Mouse (Mus musculus) CH12.LX (cell line): ENCODE results near the gene Mrpl18. TPM values are rescaled to one million over a fixed set of nuclear protein-coding genes. Genes with fewer than 3 reads are reported as not detected.
A peak's percentile ranks its signal among the peaks of the same experiment; 100 is the strongest.

Experiments
- DNase-seq: peaks from one replicate; pipeline ENCODE4 v3.0.0-alpha.2; 2013; ENCODE audit errors: extremely low read depth
- H3K27ac ChIP-seq: 2 replicates; pipeline ENCODE4 v1.5.1; 2012; ENCODE audit warnings: low read depth, mild to moderate bottlenecking, control low read depth, moderate library complexity; ENCODE audit not compliant: insufficient read depth
- H3K27me3 ChIP-seq: replicated peaks from 2 replicates; pipeline ENCODE3; 2012; ENCODE audit warnings: inconsistent platforms
- H3K36me3 ChIP-seq, 2 experiments: replicated peaks in 1 of 2; 2 replicates each; pipeline versions ENCODE3 to v1.6.1; 2012; ENCODE audit warnings: inconsistent platforms in 1 of 2, low read length in 1 of 2, mild to moderate bottlenecking in 1 of 2, mixed read lengths in 1 of 2, moderate library complexity in 1 of 2; ENCODE audit not compliant: control insufficient read depth in 1 of 2, insufficient read depth in 1 of 2
- H3K4me1 ChIP-seq, 2 experiments: 2 replicates each; pipeline ENCODE4 v1.6.1; 2012; ENCODE audit warnings: inconsistent platforms in 1 of 2, moderate library complexity in 1 of 2; ENCODE audit not compliant: insufficient read depth in 2 of 2, control insufficient read depth in 1 of 2
- H3K4me2 ChIP-seq: 2 replicates; pipeline ENCODE4 v1.6.1; 2012; ENCODE audit warnings: low read depth, mild to moderate bottlenecking, control low read depth; ENCODE audit not compliant: poor library complexity, insufficient read depth, severe bottlenecking
- H3K4me3 ChIP-seq, 3 experiments: fragments of 150-350 bp in 1 of 3; sonication (generic) in 1 of 3; replicated peaks in 1 of 3; 2 replicates each; pipeline versions ENCODE3 to v1.5.1; 2011 to 2012; ENCODE audit warnings: low read depth in 2 of 3, low read length in 2 of 3, mild to moderate bottlenecking in 2 of 3, moderate library complexity in 2 of 3, control low read depth in 1 of 3, improper control_type of control experiment in 1 of 3, inconsistent platforms in 1 of 3, mixed read lengths in 1 of 3; ENCODE audit not compliant: poor library complexity in 1 of 3
- H3K79me2 ChIP-seq: replicated peaks from 2 replicates; pipeline ENCODE4 v1.6.1; 2012; ENCODE audit warnings: mild to moderate bottlenecking, moderate library complexity; ENCODE audit not compliant: control insufficient read depth, poor library complexity, insufficient read depth, severe bottlenecking; ENCODE audit errors: extremely low read depth
- H3K9ac ChIP-seq: 2 replicates; pipeline ENCODE4 v1.6.1; 2012; ENCODE audit warnings: low read depth, mild to moderate bottlenecking, control low read depth, moderate library complexity; ENCODE audit not compliant: insufficient read depth
- H3K9me3 ChIP-seq: replicated peaks from 2 replicates; pipeline ENCODE3; 2012; ENCODE audit warnings: low read length, inconsistent platforms, mixed read lengths
- BHLHE40 ChIP-seq: IDR thresholded peaks from 2 replicates; pipeline ENCODE4 v1.6.1; 2011; ENCODE audit warnings: mild to moderate bottlenecking, low read depth, low read length, improper control_type of control experiment
- CHD1 ChIP-seq: IDR thresholded peaks from 2 replicates; pipeline ENCODE4 v1.6.1; 2012; ENCODE audit warnings: low read depth, low read length, improper control_type of control experiment, inconsistent platforms
- CHD2 ChIP-seq: IDR thresholded peaks from 2 replicates; pipeline ENCODE4 v1.6.1; 2011; ENCODE audit warnings: low read length, improper control_type of control experiment
- E2F4 ChIP-seq: IDR thresholded peaks from 2 replicates; pipeline ENCODE4 v1.6.1; 2011; ENCODE audit warnings: low read depth, low read length, improper control_type of control experiment; ENCODE audit not compliant: insufficient replicate concordance
- ELF1 ChIP-seq: IDR thresholded peaks from 2 replicates; pipeline ENCODE4 v1.6.1; 2014; ENCODE audit warnings: low read depth, mild to moderate bottlenecking, inconsistent platforms, low read length, improper control_type of control experiment
- EP300 ChIP-seq: IDR thresholded peaks from 2 replicates; pipeline ENCODE4 v1.6.1; 2011; ENCODE audit warnings: low read length, improper control_type of control experiment
- ETS1 ChIP-seq: conservative IDR thresholded peaks from 2 replicates; pipeline ENCODE4 v1.6.1; 2012; ENCODE audit warnings: low read depth, mild to moderate bottlenecking, inconsistent platforms, low read length, improper control_type of control experiment, moderate library complexity
- HCFC1 ChIP-seq: IDR thresholded peaks from 2 replicates; pipeline ENCODE4 v1.6.1; 2012; ENCODE audit warnings: low read depth, mild to moderate bottlenecking, inconsistent platforms, low read length, improper control_type of control experiment
- IRF4 ChIP-seq: IDR thresholded peaks from 2 replicates; pipeline ENCODE4 v1.6.1; 2014; ENCODE audit warnings: low read depth, mild to moderate bottlenecking, inconsistent platforms, low read length, improper control_type of control experiment
- JUN ChIP-seq: IDR thresholded peaks from 2 replicates; pipeline ENCODE4 v1.6.1; 2011; ENCODE audit warnings: low read depth, mild to moderate bottlenecking, low read length, improper control_type of control experiment, moderate library complexity; ENCODE audit not compliant: insufficient read depth
- JUND ChIP-seq: conservative IDR thresholded peaks from 2 replicates; pipeline ENCODE4 v1.6.1; 2011; ENCODE audit warnings: low read depth, low read length, improper control_type of control experiment
- KAT2A ChIP-seq: IDR thresholded peaks from 2 replicates; pipeline ENCODE4 v1.6.1; 2012; ENCODE audit warnings: low read length, improper control_type of control experiment, inconsistent platforms; ENCODE audit not compliant: insufficient replicate concordance
- MAX ChIP-seq: IDR thresholded peaks from 2 replicates; pipeline ENCODE4 v1.6.1; 2011; ENCODE audit warnings: low read length, improper control_type of control experiment
- MAZ ChIP-seq: IDR thresholded peaks from 2 replicates; pipeline ENCODE4 v1.6.1; 2012; ENCODE audit warnings: low read depth, mild to moderate bottlenecking, inconsistent platforms, low read length, improper control_type of control experiment, moderate library complexity
- MEF2A ChIP-seq: IDR thresholded peaks from 2 replicates; pipeline ENCODE4 v1.6.1; 2014; ENCODE audit warnings: low read depth, mild to moderate bottlenecking, inconsistent platforms, low read length, improper control_type of control experiment, borderline replicate concordance
- MXI1 ChIP-seq: IDR thresholded peaks from 2 replicates; pipeline ENCODE4 v1.6.1; 2011; ENCODE audit warnings: mild to moderate bottlenecking, low read depth, low read length, improper control_type of control experiment
- MYC ChIP-seq: IDR thresholded peaks from 2 replicates; pipeline ENCODE4 v1.6.1; 2011; ENCODE audit warnings: low read depth, mild to moderate bottlenecking, improper control_type of control experiment, low read length
- NELFE ChIP-seq: IDR thresholded peaks from 2 replicates; pipeline ENCODE4 v1.6.1; 2011; ENCODE audit warnings: low read depth, low read length, improper control_type of control experiment
- PAX5 ChIP-seq: IDR thresholded peaks from 2 replicates; pipeline ENCODE4 v1.6.1; 2012; ENCODE audit warnings: low read length, inconsistent platforms, mixed read lengths
- POLR2A ChIP-seq: IDR thresholded peaks from 2 replicates; pipeline ENCODE4 v1.6.1; 2011; ENCODE audit warnings: low read depth, mild to moderate bottlenecking, improper control_type of control experiment, low read length
- POLR2AphosphoS2 ChIP-seq: IDR thresholded peaks from 2 replicates; pipeline ENCODE4 v1.6.1; 2011; ENCODE audit warnings: low read depth, low read length, improper control_type of control experiment
- RAD21 ChIP-seq: IDR thresholded peaks from 2 replicates; pipeline ENCODE4 v1.6.1; 2011; ENCODE audit warnings: low read depth, mild to moderate bottlenecking, low read length, improper control_type of control experiment, moderate library complexity
- SIN3A ChIP-seq: IDR thresholded peaks from 2 replicates; pipeline ENCODE4 v1.6.1; 2012; ENCODE audit warnings: low read length, improper control_type of control experiment, inconsistent platforms
- TBP ChIP-seq: conservative IDR thresholded peaks from 2 replicates; pipeline ENCODE4 v1.6.1; 2011; ENCODE audit warnings: low read depth, low read length, improper control_type of control experiment
- TCF12 ChIP-seq: IDR thresholded peaks from 2 replicates; pipeline ENCODE4 v1.6.1; 2014; ENCODE audit warnings: low read depth, mild to moderate bottlenecking, inconsistent platforms, low read length, improper control_type of control experiment
- USF1 ChIP-seq: IDR thresholded peaks from 2 replicates; pipeline ENCODE4 v1.6.1; 2014; ENCODE audit warnings: low read depth, mild to moderate bottlenecking, inconsistent platforms, low read length, improper control_type of control experiment
- USF2 ChIP-seq: conservative IDR thresholded peaks from 2 replicates; pipeline ENCODE4 v1.6.1; 2011; ENCODE audit warnings: low read depth, low read length, improper control_type of control experiment
- ZC3H11A ChIP-seq: IDR thresholded peaks from 2 replicates; pipeline ENCODE4 v1.6.1; 2012; ENCODE audit warnings: low read depth, mild to moderate bottlenecking, inconsistent platforms, low read length, improper control_type of control experiment
- ZKSCAN1 ChIP-seq: IDR thresholded peaks from 2 replicates; pipeline ENCODE4 v1.6.1; 2012; ENCODE audit warnings: low read depth, inconsistent platforms, low read length, improper control_type of control experiment, borderline replicate concordance
- ZMIZ1 ChIP-seq: IDR thresholded peaks from 2 replicates; pipeline ENCODE4 v1.6.1; 2012; ENCODE audit warnings: low read depth, mild to moderate bottlenecking, inconsistent platforms, low read length, improper control_type of control experiment
- dilution Hi-C: fragments of 300-500 bp; cut with MboI; formaldehyde crosslinking; loops from 2 replicates; pipeline ENCODE4 v1.14.3; 2020; ENCODE audit warnings: low sequenced_read_pairs; ENCODE audit not compliant: extremely low pct_unique_long_range_greater_than_20kb, extremely low pct_ligation_motif_present
- in situ Hi-C: fragments of 300-500 bp; cut with MboI; formaldehyde crosslinking; loops from 3 replicates; pipeline ENCODE4 v1.14.3; 2019; ENCODE audit warnings: low sequenced_read_pairs, low pct_ligation_motif_present, low pct_unique_long_range_greater_than_20kb, mixed read lengths
- polyA plus RNA-seq: library from polyadenylated mRNA; unstranded; fragments of >175 nt; gene quantifications from 2 replicates; pipeline ENCODE4 v1.2.1, GENCODE M21; 2012; ENCODE audit warnings: low read depth; ENCODE audit not compliant: insufficient read length
- total RNA-seq, 2 experiments: library from RNA; depleted of rRNA; stranded (reverse); fragments of 300-350 nt in 1 of 2; fragments of >200 nt in 1 of 2; gene quantifications; 2 replicates each; pipeline ENCODE4 v1.2.3; 2012 to 2014

Mrpl18 gene
- total and polyA plus RNA-seq, 3 experiments: 132 to 197 (median 150) TPM

- Histone ChIP-seq H3K9me3 (no peaks in the 10 kb centered on the region), H3K4me2 (no peak overlapping the region), H3K27ac (no peak overlapping the region), H3K9ac (no peak overlapping the region), H3K79me2 (no peaks in the 10 kb centered on the region; the same call in 1 of the 2 replicates), H3K36me3 (peaks cover 14 to 35% of the 10 kb centered on the region in 2 experiments), H3K4me1 (peaks cover 5 to 13% of the 10 kb centered on the region in 2 experiments; a peak in 3 of 4 replicates), H3K4me3 (no peak overlapping the region), H3K27me3 (no peaks in the 10 kb centered on the region)
- TF ChIP-seq E2F4: no peak
- no peak for TF ChIP-seq POLR2A
- TF ChIP-seq EP300: no peak
- TF ChIP-seq MEF2A: no peak
- no peak for TF ChIP-seq ZMIZ1
- TF ChIP-seq HCFC1: no peak
- TF ChIP-seq MYC: no peak
- TF ChIP-seq ZC3H11A: no peak
- no peak for TF ChIP-seq JUND
- TF ChIP-seq CHD1: no peak
- TF ChIP-seq SIN3A: no peak
- no peak for TF ChIP-seq BHLHE40
- no peak for TF ChIP-seq NELFE
- no peak for TF ChIP-seq ZKSCAN1
- TF ChIP-seq KAT2A: no peak
- TF ChIP-seq POLR2AphosphoS2: no peak
- no peak for TF ChIP-seq ELF1
- TF ChIP-seq RAD21: no peak
- TF ChIP-seq CHD2: no peak
- TF ChIP-seq IRF4: no peak
- in situ Hi-C loops: no loop called here
- dilution Hi-C loops: no loop called here
- DNase-seq: no peak
These were observed 47.3 kb upstream of the Mrpl18 start for GRCm38 (mm10) chr17:12963476-12963875.

- in situ Hi-C loops: no loop called here
- Histone ChIP-seq H3K9me3 (no peaks in the 10 kb centered on the region), H3K27ac (peak within 1 kb of the TSS; percentile 73), H3K9ac (peak within 1 kb of the TSS; percentile 37), H3K4me1 (peaks cover 5 to 13% of the 10 kb centered on the region in 2 experiments; a peak in 3 of 4 replicates), H3K79me2 (no peaks in the 10 kb centered on the region), H3K4me3 (peak within 1 kb of the TSS; percentile 67 to 88 (median 76)), H3K4me2 (peak within 1 kb of the TSS; percentile 19), H3K36me3 (peaks cover 7 to 26% of the 10 kb centered on the region in 2 experiments), H3K27me3 (no peaks in the 10 kb centered on the region)
- DNase-seq: peak; percentile 91
- dilution Hi-C loops: no loop called here
- TF ChIP-seq KAT2A: 0 out of 2 replicates have a peak, but pooled peaks have one; percentile 19
- TF ChIP-seq TCF12: peak; percentile 88
- TF ChIP-seq MAZ: peak; percentile 58; the same call in 1 of the 2 replicates
- TF ChIP-seq USF2: no peak
- peak; percentile 61 for TF ChIP-seq HCFC1
- peak; percentile 88 for TF ChIP-seq MXI1
- 0 out of 2 replicates have a peak, but pooled peaks have one; percentile 56 for TF ChIP-seq MAX
- TF ChIP-seq SIN3A: peak; percentile 85
- TF ChIP-seq USF1: no peak
- TF ChIP-seq POLR2A: peak; percentile 98
- TF ChIP-seq BHLHE40: peak; percentile 73
- peak; percentile 3 for TF ChIP-seq ELF1
- peak; percentile 68 for TF ChIP-seq CHD2
- no peak for TF ChIP-seq JUN
- TF ChIP-seq TBP: peak; percentile 81
- peak; percentile 95 for TF ChIP-seq ZMIZ1
- no peak for TF ChIP-seq MYC
- no peak for TF ChIP-seq PAX5
- no peak for TF ChIP-seq CHD1
- peak; percentile 58; the same call in 1 of the 2 replicates for TF ChIP-seq E2F4
- TF ChIP-seq NELFE: peak; percentile 89
- no peak; the same call in 1 of the 2 replicates for TF ChIP-seq IRF4
- TF ChIP-seq ETS1: no peak
- peak; percentile 89 for TF ChIP-seq POLR2AphosphoS2
These were observed 44.3 kb upstream of the Mrpl18 start, which contains the start of gene Acat2 for GRCm38 (mm10) chr17:12960331-12960873. Gene Acat2 (minus strand): TSS chr17:12960747.
